Mouse (Mus musculus) spleen, adult 18-20 months (tissue): ENCODE results near the gene Aurkb.

Experiments used
- DNase-seq, 2 experiments: peaks; one replicate each; pipeline ENCODE4 v3.0.0; 2022; ENCODE audit warnings: mixed read lengths in 2 of 2

Gene Aurkb

DNA sequence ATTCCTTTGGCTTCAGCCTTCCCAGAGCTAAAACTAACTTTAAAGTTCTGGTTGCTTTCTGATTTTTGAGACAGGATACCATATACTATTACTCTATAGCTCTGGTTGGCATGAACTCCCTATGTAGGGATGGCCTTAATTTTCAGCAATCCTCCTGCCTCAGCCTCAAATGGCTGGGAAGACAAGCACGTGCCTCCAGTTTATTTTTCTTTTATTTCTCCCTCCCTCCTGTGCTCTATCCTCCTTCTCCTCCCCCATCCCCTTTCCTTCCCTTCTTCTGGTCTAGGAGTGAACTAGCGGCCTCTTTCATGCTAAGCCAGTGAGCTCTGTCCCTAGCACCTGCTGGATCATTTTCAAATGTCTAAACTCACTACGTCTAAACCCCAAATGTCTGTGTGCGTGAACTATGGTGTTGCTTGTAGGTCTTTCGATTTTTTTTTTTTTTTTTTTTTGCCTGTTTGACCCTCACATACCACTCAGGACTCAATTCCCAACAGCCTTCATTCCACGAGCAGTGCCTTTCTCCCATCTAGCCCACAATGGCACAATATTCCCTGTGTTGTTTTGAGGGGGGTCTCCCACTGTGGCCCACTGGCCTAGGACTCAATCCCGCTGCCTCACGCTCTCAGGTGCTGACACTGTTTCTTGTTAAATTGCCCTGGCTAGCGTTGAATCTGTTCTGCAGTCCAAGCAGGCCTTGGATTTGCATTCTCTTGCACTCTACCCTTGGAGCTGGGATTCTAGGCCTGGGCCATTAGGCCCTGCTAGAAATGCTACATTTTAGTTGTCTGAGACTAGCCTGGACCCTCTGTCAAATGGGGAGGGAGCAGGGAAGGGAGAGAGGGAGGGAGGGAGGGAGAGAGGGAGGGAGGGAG, 19.0 kb downstream of the Aurkb start:
- DNase-seq, result no peak

GRCm38 (mm10) chr11:69065394-69065925, 20.0 kb downstream of the Aurkb start:
- DNase-seq, result no peak

GRCm38 (mm10) chr11:69066163-69066861, 20.9 kb downstream of the Aurkb start:
- DNase-seq, result peak in 1 of 2 experiments; percentile 27

DNA sequence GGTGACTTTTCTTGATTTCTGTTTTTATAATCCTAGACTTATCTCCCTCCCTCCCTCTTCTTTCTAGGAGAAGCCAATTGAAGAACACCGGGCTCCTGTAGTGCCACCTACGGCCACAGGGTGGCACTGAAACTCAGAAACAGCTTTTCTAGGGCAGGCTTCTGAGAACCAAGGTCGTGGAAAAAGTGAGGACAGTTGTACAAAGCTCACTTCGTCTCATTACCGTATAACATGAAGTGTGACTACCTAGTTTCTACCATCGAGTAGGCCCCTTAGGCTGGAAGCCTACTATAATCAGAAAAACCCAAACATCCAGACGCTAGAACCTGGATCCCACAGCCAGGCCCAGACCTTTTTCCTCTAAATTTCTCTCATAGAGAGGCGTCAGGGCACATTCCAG, 21.5 kb downstream of the Aurkb start:
- DNase-seq, result peak; percentile 72 to 87

GRCm38 (mm10) chr11:69067601-69068000, 22.2 kb downstream of the Aurkb start:
- DNase-seq, result no peak

DNA sequence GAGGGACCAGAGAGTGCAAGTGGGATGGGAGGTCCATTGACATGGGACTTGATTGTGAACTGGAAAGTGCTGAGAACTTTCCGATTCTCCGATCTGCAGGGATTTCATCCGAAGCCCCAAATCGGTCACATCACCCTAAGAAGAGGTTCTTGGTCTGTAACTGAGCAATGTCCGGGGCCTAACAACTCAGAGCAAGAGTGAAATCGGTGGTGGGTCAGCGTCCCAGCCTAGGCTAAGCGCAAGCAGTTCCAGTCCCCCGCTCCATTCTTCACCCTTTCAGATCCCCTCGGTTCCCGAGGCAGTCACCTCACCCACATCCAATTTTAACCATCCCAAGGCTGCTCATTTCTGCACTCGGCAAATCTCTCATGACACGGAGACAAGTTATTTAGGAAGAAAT, 24.6 kb downstream of the Aurkb start:
- DNase-seq, result no peak

- peak; percentile 86 to 90 for DNase-seq
These were observed 25.3 kb downstream of the Aurkb start, which contains the start of gene Tmem107 for GRCm38 (mm10) chr11:69070590-69071222. Gene Tmem107, plus strand, starts transcription at chr11:69070806.

GRCm38 (mm10) chr11:69071262-69071661, 25.8 kb downstream of the Aurkb start:
- no peak for DNase-seq

DNA sequence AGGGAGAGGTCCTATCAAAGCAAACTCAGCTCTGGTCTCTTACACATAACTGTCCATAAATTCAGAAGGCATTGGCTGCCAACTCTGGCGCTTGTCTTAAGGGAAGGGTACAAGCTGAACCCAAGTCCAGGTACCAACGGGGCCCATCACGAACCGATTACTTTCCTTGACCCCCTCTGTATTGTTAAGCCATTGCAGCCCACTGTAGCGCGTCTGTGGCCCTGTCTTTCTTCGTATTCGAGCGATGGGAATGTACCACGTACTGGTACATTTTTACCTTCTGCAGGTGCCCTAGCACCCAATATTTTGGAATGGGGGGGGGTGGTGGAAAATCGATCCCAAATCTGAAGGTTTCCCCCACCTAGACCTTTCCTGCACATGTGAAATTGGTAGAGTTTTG, 26.8 kb downstream of the Aurkb start:
- DNase-seq, result no peak

DNA sequence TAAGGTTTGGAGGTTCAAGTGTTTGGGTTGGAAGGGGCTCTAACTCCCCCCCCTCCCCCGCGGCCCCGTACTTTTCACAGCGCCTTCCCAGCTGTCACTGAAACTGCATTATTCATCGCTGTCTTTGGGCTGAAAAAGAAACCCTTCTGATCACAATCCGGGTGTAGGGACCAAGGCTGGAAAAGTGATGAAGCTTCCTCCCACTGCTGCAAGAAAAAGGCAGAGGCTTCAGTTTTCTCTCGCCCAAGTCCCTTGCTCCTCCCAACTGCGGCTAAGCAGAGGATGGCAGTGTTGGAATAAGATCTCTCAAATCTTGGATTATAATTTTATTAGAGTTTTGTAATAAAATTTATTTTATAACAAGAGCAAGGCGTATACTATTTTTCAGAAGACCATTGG, 27.2 kb downstream of the Aurkb start:
- no peak for DNase-seq

- peak; percentile 56 to 73 for DNase-seq
These were observed 27.8 kb downstream of the Aurkb start for GRCm38 (mm10) chr11:69073065-69073888.

DNA sequence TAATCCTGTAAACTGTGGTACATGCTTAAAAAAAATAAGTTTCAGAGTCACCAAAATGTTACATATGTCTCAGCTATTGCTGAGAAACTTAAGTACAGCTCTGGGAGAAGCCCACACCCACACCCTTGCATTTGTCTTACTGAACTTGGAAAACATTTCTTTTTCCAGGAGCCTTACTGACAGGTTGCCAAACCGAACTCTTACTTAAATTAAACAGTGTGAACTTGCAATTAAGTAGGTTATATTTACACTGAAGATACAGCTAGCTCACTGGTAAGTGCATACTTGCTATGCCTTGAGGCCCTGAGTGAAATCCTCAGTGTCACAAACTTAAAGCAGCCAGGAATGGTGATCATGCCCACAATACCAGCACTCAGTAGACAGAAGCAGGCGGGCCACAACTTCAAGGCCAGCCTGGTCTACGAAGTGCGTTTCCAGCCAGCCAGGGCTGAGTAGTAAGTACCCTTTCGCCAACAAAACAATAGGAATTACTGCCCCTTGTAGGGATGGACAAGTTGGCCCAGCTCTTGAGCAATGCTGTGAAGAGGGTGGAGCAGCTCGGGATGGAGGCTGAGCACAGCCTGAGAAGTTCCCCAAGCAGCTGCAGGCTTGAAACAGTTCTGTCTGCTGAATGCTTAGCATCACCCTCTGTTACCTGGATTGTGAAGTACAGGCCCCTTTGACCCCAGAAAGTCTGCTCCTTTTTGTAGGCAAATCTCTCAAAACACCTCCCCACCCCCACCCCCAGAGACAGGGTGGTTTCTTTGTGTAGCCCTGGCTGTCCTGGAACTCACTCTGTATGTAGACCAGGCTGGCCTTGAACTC, 28.7 kb downstream of the Aurkb start:
- no peak for DNase-seq

GRCm38 (mm10) chr11:69074776-69075069, 29.3 kb downstream of the Aurkb start:
- DNase-seq, result no peak

DNA sequence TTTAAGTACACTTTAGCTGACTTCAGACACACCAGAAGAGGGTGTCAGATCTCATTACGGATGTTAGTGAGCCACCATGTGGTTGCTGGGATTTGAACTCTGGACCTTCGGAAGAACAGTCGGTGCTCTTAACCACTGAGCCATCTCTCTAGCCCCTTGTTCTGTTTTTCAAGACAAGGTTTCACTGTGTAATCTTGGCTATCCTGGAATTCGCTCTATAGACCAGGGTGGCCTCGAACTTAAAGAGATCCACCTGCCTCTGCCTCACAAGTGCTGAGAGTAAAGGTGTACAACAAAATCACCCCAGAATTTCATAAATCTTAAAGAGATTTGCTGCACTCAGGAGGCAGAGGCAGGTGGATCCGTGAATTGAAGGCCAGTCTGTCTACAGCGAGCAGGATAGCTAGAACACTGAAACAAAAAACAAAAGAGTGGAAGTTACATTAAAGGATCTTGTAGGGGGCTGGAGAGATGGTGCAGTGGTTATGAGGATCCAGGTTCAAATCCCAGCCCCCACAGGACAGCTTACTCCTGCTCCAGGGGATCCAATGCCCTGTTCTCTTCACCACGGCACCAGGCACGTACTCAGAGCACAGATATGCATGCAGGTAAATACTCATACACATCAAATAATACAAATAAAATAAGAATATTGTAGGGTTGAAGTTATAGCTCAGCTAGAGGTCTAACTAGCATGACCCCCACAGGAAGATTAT, 30.5 kb downstream of the Aurkb start:
- no peak for DNase-seq

DNA sequence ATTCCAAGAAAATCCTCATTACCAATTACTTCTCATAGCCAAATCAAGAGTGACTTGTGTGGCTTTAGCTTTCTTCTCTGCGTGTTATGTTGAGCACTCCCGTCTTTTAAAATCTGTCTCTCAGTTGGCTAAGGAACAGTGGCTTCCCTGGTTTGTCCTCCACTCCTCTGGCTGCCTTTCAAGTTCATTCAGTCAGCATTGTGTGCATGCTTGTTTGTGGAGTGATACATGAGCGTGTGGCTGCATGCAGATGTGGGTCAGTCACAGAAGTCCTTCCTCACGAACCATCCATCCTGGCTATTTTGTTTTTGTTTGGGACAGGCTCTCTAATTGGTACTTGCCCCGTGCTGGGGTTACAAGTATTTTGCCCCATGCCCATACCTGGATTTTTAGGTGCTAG, 31.1 kb downstream of the Aurkb start:
- no peak for DNase-seq

- DNase-seq, result no peak
These were observed 31.9 kb downstream of the Aurkb start for GRCm38 (mm10) chr11:69077316-69077715.

DNA sequence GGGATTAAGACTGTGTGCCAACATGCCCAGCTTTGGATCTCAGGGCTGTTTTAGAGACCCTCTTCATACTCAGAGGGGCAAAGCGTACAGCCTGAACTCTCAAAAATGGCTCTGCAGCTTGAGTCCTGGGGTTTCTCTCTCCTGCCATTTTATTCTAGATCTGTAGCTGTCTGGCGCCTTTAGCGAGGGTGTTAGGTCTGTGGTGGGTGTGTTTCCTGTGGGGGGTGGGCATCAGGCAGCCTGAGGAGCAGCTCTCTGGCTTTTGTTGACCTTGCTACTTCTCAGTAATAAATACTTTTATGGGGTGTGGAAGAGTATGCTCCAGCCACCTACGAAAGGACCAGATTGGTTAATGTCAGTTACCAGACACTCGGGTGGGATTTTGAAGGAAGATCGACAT, 32.6 kb downstream of the Aurkb start:
- no peak for DNase-seq

DNA sequence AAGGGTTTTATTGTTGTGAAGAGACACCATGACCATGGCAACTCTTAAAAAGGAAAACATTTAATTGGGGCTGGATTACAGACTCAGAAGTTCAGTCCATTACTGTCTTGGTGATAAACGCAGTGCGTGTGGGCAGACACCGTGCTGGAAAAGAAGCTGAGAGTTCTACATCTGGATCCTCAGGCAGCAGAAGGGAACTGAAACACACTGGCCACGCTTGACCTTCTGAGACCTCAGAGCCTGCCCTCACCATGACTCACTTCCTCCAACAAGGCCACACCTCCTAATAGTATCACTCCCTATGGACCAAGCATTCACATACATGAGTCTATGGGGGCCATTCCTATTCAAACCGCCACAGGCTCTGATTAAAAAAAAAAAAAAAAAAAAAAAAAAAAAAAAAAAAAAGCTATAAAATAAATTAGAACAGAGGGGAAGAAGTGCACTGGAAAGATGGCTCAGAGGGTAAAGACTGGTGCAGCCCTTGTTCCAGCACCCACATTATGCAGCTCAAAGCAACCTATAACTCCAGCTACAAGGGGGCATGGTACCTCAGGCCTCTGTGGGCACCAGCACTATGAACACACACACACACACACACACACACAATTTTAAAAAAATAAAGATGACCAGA, 33.5 kb downstream of the Aurkb start:
- peak; percentile 38 to 59 for DNase-seq

- DNase-seq, result no peak
These were observed 34.8 kb downstream of the Aurkb start for GRCm38 (mm10) chr11:69080102-69080854.

DNA sequence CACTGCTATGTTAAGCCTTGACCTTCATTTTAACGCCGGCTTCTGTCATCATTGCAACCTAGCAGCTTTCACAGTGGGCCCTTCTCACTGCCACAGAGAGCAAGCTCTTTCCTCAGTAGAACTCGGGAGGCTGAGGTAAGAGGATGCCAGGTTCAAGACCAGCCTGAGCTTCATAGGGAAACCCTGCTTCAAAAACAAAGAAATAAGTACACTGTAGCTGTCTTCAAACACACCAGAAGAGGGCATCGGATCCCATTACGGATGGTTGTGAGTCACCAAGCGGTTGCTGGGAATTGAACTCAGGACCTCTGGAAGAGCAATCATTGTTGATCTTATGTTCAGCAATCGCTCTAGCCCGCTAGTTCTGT, 35.4 kb downstream of the Aurkb start:
- no peak for DNase-seq
